Mouse (Mus musculus) cerebellum, adult 2 months (tissue): ENCODE measurements around the gene Smad3.

Experiments
- CTCF ChIP-seq: fragments of 200-500 bp; IDR thresholded peaks from 2 replicates; pipeline ENCODE4 v1.5.1; 2011; ENCODE audit warnings: low read depth, mild to moderate bottlenecking, control low read depth, low read length, moderate library complexity, borderline replicate concordance; ENCODE audit not compliant: insufficient read depth
- POLR2A ChIP-seq: fragments of 200-500 bp; IDR thresholded peaks from 2 replicates; pipeline ENCODE4 v1.6.1; 2011; ENCODE audit warnings: low read length, control low read depth, borderline replicate concordance; ENCODE audit not compliant: insufficient read depth

DNA sequence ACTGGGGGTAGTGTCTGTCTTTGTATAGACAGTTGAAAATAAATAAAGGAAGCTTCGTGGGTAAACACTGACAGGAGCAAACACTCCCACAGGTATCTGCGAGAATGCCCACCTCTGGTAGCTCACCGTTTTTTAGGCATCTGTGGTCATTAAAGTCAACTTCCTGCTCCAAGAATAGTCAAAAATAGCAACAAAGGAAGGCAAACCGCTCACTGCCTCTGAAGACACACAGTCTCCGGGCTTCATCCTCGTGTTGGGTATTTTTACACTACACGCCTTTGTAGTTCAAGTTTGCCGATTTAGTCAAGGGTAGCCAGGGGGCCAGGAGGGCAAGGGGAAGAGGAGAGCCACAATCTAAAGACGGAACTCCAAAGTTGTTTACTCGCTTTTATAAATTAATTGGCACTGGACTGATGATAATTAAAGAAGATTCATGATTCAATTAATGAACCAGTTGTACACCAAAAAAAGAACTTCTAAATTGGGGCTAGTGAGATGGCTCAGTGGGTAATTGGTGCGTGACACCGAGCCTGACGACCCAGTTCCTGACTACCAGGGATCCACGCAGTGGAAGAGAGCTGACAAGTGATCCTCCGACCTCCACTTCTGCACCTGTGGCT, 8.4 kb downstream of the Smad3 start:
- TF ChIP-seq POLR2A, result no peak
- no peak for TF ChIP-seq CTCF
